Mouse (Mus musculus) kidney, adult 8-10 months (tissue): ENCODE results near the gene Nadk2.

Source experiments
- DNase-seq, 2 experiments: peaks; one replicate each; pipeline ENCODE4 v3.0.0; 2022

Gene Nadk2

GRCm38 (mm10) chr15:9088683-9089072 lies 17.6 kb downstream of the Nadk2 start:
- no peak for DNase-seq

- no peak for DNase-seq
Measured at GRCm38 (mm10) chr15:9089136-9089720, 18.2 kb downstream of the Nadk2 start.

GRCm38 (mm10) chr15:9090662-9091061 lies 19.6 kb downstream of the Nadk2 start:
- no peak for DNase-seq

- DNase-seq, result no peak
Measured at GRCm38 (mm10) chr15:9093598-9094365, 22.7 kb downstream of the Nadk2 start.

GRCm38 (mm10) chr15:9094366-9094750 lies 23.3 kb downstream of the Nadk2 start:
- DNase-seq, result no peak

GRCm38 (mm10) chr15:9096865-9097264 lies 25.8 kb downstream of the Nadk2 start:
- no peak for DNase-seq

GRCm38 (mm10) chr15:9100446-9101077 lies 29.5 kb downstream of the Nadk2 start:
- DNase-seq, result no peak

GRCm38 (mm10) chr15:9106303-9107074 lies 35.4 kb downstream of the Nadk2 start:
- peak in 1 of 2 experiments; percentile 15 for DNase-seq

GRCm38 (mm10) chr15:9110526-9111347 lies 39.7 kb downstream of the Nadk2 start:
- no peak for DNase-seq

GRCm38 (mm10) chr15:9111648-9112047 lies 40.6 kb downstream of the Nadk2 start:
- DNase-seq, result no peak

GRCm38 (mm10) chr15:9113556-9113955 lies 42.5 kb downstream of the Nadk2 start:
- DNase-seq, result no peak

GRCm38 (mm10) chr15:9114131-9114530 lies 43.1 kb downstream of the Nadk2 start:
- no peak for DNase-seq

- DNase-seq, result peak in 1 of 2 experiments; percentile 23
Measured at GRCm38 (mm10) chr15:9114599-9114998, 43.5 kb downstream of the Nadk2 start.

GRCm38 (mm10) chr15:9118852-9119251 lies 47.8 kb downstream of the Nadk2 start:
- no peak for DNase-seq

GRCm38 (mm10) chr15:9120081-9120480 lies 49.0 kb downstream of the Nadk2 start:
- peak in 1 of 2 experiments; percentile 38 for DNase-seq

- DNase-seq, result no peak
Measured at GRCm38 (mm10) chr15:9122989-9123388, 51.9 kb downstream of the Nadk2 start.

GRCm38 (mm10) chr15:9124856-9125255 lies 53.8 kb downstream of the Nadk2 start:
- no peak for DNase-seq

GRCm38 (mm10) chr15:9127051-9127791 lies 56.2 kb downstream of the Nadk2 start:
- DNase-seq, result no peak

GRCm38 (mm10) chr15:9130772-9131498 lies 59.9 kb downstream of the Nadk2 start:
- DNase-seq, result no peak

- no peak for DNase-seq
Measured at GRCm38 (mm10) chr15:9131499-9131888, 60.4 kb downstream of the Nadk2 start.
